Mouse (Mus musculus) CD8-positive naive resting alpha-beta T cell, adult 2 months (primary cell): Measurements from ENCODE around the gene Acot2.
"Not testable (repeated sequence)": the region's sequence is repeated elsewhere in the genome, so short reads cannot be mapped to it uniquely, and the experiment has no call there.

ENCODE experiments used
- DNase-seq, 2 experiments: peaks; one replicate each; pipeline ENCODE4 v3.0.0; 2022; ENCODE audit warnings: low read depth in 2 of 2, low spot score in 2 of 2

Acot2 gene

GRCm38 (mm10) chr12:84033302-84033701, 45.6 kb downstream of the Acot2 start:
- not testable (repeated sequence) for DNase-seq

GRCm38 (mm10) chr12:84034108-84034507, 46.4 kb downstream of the Acot2 start:
- no peak for DNase-seq

DNA sequence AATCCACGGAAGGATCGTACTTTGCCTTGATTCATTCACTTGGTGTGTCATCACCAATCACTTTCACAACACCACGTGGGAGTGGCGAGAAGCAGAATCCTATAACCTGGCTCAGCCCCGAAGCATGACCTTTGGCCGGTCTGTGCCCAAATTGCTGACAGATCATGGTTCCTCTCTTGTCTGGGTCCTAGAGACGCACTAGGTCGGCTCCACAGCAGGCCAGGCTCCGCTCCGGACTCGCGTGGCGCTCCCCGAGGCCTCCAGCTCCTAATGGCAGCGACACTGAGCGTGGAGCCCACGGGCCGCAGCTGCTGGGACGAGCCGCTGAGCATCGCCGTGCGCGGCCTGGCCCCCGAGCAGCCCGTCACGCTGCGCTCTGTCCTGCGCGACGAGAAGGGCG, 50.6 kb downstream of the Acot2 start, which contains the start of gene Acot4:
Gene Acot4, plus strand, starts transcription at position 139 of the 400 bp plus-strand sequence.
- DNase-seq = not testable (repeated sequence)

DNA sequence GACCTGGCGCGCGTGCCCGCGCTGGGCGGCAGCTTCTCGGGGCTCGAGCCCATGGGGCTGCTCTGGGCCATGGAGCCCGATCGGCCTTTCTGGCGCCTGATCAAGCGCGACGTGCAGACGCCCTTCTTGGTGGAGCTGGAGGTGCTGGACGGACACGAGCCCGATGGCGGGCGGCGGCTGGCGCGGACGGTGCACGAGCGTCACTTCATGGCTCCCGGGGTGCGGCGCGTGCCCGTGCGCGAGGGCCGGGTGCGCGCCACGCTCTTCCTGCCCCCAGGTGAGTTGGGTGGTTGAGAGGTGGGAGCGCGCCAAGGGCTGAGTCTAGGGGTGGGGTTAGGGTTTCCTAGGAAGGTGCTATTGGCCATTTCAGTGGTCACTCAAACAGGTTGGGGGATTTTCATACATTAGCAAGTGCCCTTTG, 51.0 kb downstream of the Acot2 start, which contains the start of gene Gm49366:
Gene Gm49366, plus strand, starts transcription at position 245 of the 421 bp plus-strand sequence.
- DNase-seq = not testable (repeated sequence)

DNA sequence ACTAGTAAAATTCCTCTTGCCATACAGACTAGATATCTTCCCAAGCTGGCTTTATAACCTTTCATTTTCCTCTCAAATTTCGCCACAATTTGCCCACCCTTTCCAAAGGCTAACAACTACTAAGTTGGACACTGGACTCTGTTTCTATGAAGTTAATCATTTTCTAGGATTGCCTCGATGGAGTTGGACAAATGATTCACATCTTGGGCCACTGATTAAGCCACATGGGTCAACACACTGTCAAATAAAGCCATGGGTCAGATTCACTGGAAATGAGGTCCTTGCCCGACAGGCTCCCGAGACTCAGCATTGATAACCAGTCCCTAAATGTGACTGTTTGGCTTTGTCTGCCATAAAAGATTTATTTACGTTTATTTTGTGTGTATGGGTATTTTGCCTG, 54.6 kb downstream of the Acot2 start:
- DNase-seq = no peak
